Comparison of ENCODE assay signal across 11 mouse cellular contexts in genomic region chr16:12588889-12589288, GRCm38 (mm10).
DNase-seq lines count a peak whose midpoint lies in the region; ATAC-seq and TF ChIP-seq lines count a peak whose summit lies in the region.
"Had no signal": no experiment of that assay in that cellular context is flagged by ENCODE, and none has a peak within 500 bp of the region (broad histone marks: within the 10 kb centered on the region; RNA-seq: fewer than 3 reads in every experiment).

No protein-coding gene starts in this region.

- H3K27ac ChIP-seq in heart, embryonic 10.5 days: no peak overlapping the region
- no peak overlapping the region for H3K27ac ChIP-seq in liver, embryonic 14.5 days
- no peak overlapping the region for H3K27ac ChIP-seq in liver, embryonic 12.5 days
- H3K27ac ChIP-seq in embryonic facial prominence, embryonic 10.5 days (replicated peaks): no peak overlapping the region
- H3K27ac ChIP-seq: embryonic facial prominence, embryonic 13.5 days; hindbrain, embryonic 12.5 days had no signal

- no peaks in the 10 kb centered on the region for H3K9me3 ChIP-seq in heart, embryonic 10.5 days
- H3K9me3 ChIP-seq in liver, embryonic 14.5 days (ENCODE audit: control insufficient read depth, low read length): no peaks in the 10 kb centered on the region
- no peaks in the 10 kb centered on the region for H3K9me3 ChIP-seq in liver, embryonic 12.5 days (replicated peaks)
- H3K9me3 ChIP-seq in embryonic facial prominence, embryonic 10.5 days: no peaks in the 10 kb centered on the region
- H3K9me3 ChIP-seq: embryonic facial prominence, embryonic 13.5 days; G1E; hindbrain, embryonic 12.5 days had no signal

- no peaks in the 10 kb centered on the region for H3K27me3 ChIP-seq in heart, embryonic 10.5 days (ENCODE audit: insufficient read depth, poor library complexity, severe bottlenecking)
- H3K27me3 ChIP-seq in liver, embryonic 14.5 days (ENCODE audit: control insufficient read depth, insufficient read depth, low read length): no peaks in the 10 kb centered on the region
- H3K27me3 ChIP-seq in liver, embryonic 12.5 days (replicated peaks): no peaks in the 10 kb centered on the region
- no peaks in the 10 kb centered on the region for H3K27me3 ChIP-seq in embryonic facial prominence, embryonic 10.5 days (replicated peaks; ENCODE audit: low read depth, poor library complexity, severe bottlenecking)
- H3K27me3 ChIP-seq: embryonic facial prominence, embryonic 13.5 days; hindbrain, embryonic 12.5 days had no signal

- no peak overlapping the region for H3K9ac ChIP-seq in liver, embryonic 14.5 days (replicated peaks)
- no peak overlapping the region for H3K9ac ChIP-seq in liver, embryonic 12.5 days
- H3K9ac ChIP-seq: embryonic facial prominence, embryonic 13.5 days; hindbrain, embryonic 12.5 days had no signal

- H3K36me3 ChIP-seq in heart, embryonic 10.5 days: no peaks in the 10 kb centered on the region
- H3K36me3 ChIP-seq in liver, embryonic 14.5 days (replicated peaks; ENCODE audit: control insufficient read depth, insufficient read depth, low read depth): no peaks in the 10 kb centered on the region
- no peaks in the 10 kb centered on the region for H3K36me3 ChIP-seq in liver, embryonic 12.5 days
- no peaks in the 10 kb centered on the region for H3K36me3 ChIP-seq in embryonic facial prominence, embryonic 10.5 days (replicated peaks)
- H3K36me3 ChIP-seq: embryonic facial prominence, embryonic 13.5 days; G1E; hindbrain, embryonic 12.5 days had no signal

- no peak overlapping the region for H3K4me2 ChIP-seq in liver, embryonic 14.5 days (ENCODE audit: low read depth)
- H3K4me2 ChIP-seq in liver, embryonic 12.5 days: no peak overlapping the region
- H3K4me2 ChIP-seq: embryonic facial prominence, embryonic 13.5 days; hindbrain, embryonic 12.5 days had no signal

- TF ChIP-seq EP300 in liver, embryonic 14.5 days (IDR thresholded peaks at IDR 0.05; ENCODE audit: low read depth): no peak

- TF ChIP-seq CTCF in liver, embryonic 14.5 days (IDR thresholded peaks at IDR 0.05; ENCODE audit: low read depth): peak; percentile 42

- no peaks in the 10 kb centered on the region for H3K4me1 ChIP-seq in heart, embryonic 10.5 days
- H3K4me1 ChIP-seq in liver, embryonic 14.5 days (replicated peaks; ENCODE audit: control insufficient read depth in 2 of 2, insufficient read depth in 2 of 2, low read length in 1 of 2): no peaks in the 10 kb centered on the region
- H3K4me1 ChIP-seq in liver, embryonic 12.5 days: no peaks in the 10 kb centered on the region
- H3K4me1 ChIP-seq in embryonic facial prominence, embryonic 10.5 days: no peaks in the 10 kb centered on the region
- H3K4me1 ChIP-seq: embryonic facial prominence, embryonic 13.5 days; hindbrain, embryonic 12.5 days had no signal

- no peak for ATAC-seq in liver, embryonic 14.5 days (ENCODE audit: insufficient read depth)
- ATAC-seq in liver, embryonic 12.5 days: no peak
- no peak for ATAC-seq in inflammation-experienced regulatory T-cells, adult 6 months

- H3K4me3 ChIP-seq in heart, embryonic 10.5 days: no peak overlapping the region
- H3K4me3 ChIP-seq in liver, embryonic 14.5 days (ENCODE audit: insufficient read depth in 1 of 2, low read depth in 2 of 2, low read length in 2 of 2): no peak overlapping the region
- H3K4me3 ChIP-seq in liver, embryonic 12.5 days: no peak overlapping the region
- H3K4me3 ChIP-seq in embryonic facial prominence, embryonic 10.5 days: no peak overlapping the region
- H3K4me3 ChIP-seq: embryonic facial prominence, embryonic 13.5 days; hindbrain, embryonic 12.5 days had no signal

- peak; percentile 11 to 15 for DNase-seq in heart, postnatal 10 days
- no peak for DNase-seq in heart, embryonic 10.5 days (ENCODE audit: low spot score)
- no peak for DNase-seq in liver, embryonic 14.5 days (ENCODE audit: low read depth in 3 of 3, low spot score in 3 of 3)
- peak; percentile 73 for DNase-seq in R1 (ENCODE audit: low read depth, low spot score)
- peak; percentile 9 for DNase-seq in embryonic facial prominence, embryonic 10.5 days (ENCODE audit: low spot score)
- no peak for DNase-seq in heart, adult 9 months (ENCODE audit: low spot score in 2 of 2)

- intact Hi-C loops in heart, postnatal 10 days (cut with DNase I): no loop called here

Comparison
In these comparisons a context has a peak if more than half of its experiments do, and no peak if none do; other contexts are left out.
1. DNase-seq: peak in heart, postnatal 10 days (2 of 2), R1 (single experiment) and embryonic facial prominence, embryonic 10.5 days (single experiment); none in heart, embryonic 10.5 days (single experiment), liver, embryonic 14.5 days (0 of 3) and heart, adult 9 months (0 of 2).